Mouse (Mus musculus) CH12.LX (cell line): ENCODE results near the gene Ctsll3. TPM values are rescaled to one million over a fixed set of nuclear protein-coding genes. Genes with fewer than 3 reads are reported as not detected.

Experiments used
- DNase-seq: peaks from one replicate; pipeline ENCODE4 v3.0.0-alpha.2; 2013; ENCODE audit errors: extremely low read depth
- H3K27ac ChIP-seq: 2 replicates; pipeline ENCODE4 v1.5.1; 2012; ENCODE audit warnings: low read depth, mild to moderate bottlenecking, control low read depth, moderate library complexity; ENCODE audit not compliant: insufficient read depth
- H3K27me3 ChIP-seq: replicated peaks from 2 replicates; pipeline ENCODE3; 2012; ENCODE audit warnings: inconsistent platforms
- H3K36me3 ChIP-seq, 2 experiments: replicated peaks in 1 of 2; 2 replicates each; pipeline versions ENCODE3 to v1.6.1; 2012; ENCODE audit warnings: inconsistent platforms in 1 of 2, low read length in 1 of 2, mild to moderate bottlenecking in 1 of 2, mixed read lengths in 1 of 2, moderate library complexity in 1 of 2; ENCODE audit not compliant: control insufficient read depth in 1 of 2, insufficient read depth in 1 of 2
- H3K4me1 ChIP-seq, 2 experiments: 2 replicates each; pipeline ENCODE4 v1.6.1; 2012; ENCODE audit warnings: inconsistent platforms in 1 of 2, moderate library complexity in 1 of 2; ENCODE audit not compliant: insufficient read depth in 2 of 2, control insufficient read depth in 1 of 2
- H3K4me2 ChIP-seq: 2 replicates; pipeline ENCODE4 v1.6.1; 2012; ENCODE audit warnings: low read depth, mild to moderate bottlenecking, control low read depth; ENCODE audit not compliant: poor library complexity, insufficient read depth, severe bottlenecking
- H3K4me3 ChIP-seq, 3 experiments: fragments of 150-350 bp in 1 of 3; sonication (generic) in 1 of 3; replicated peaks in 1 of 3; 2 replicates each; pipeline versions ENCODE3 to v1.5.1; 2011 to 2012; ENCODE audit warnings: low read depth in 2 of 3, low read length in 2 of 3, mild to moderate bottlenecking in 2 of 3, moderate library complexity in 2 of 3, control low read depth in 1 of 3, improper control_type of control experiment in 1 of 3, inconsistent platforms in 1 of 3, mixed read lengths in 1 of 3; ENCODE audit not compliant: poor library complexity in 1 of 3
- H3K79me2 ChIP-seq: replicated peaks from 2 replicates; pipeline ENCODE4 v1.6.1; 2012; ENCODE audit warnings: mild to moderate bottlenecking, moderate library complexity; ENCODE audit not compliant: control insufficient read depth, poor library complexity, insufficient read depth, severe bottlenecking; ENCODE audit errors: extremely low read depth
- H3K9ac ChIP-seq: 2 replicates; pipeline ENCODE4 v1.6.1; 2012; ENCODE audit warnings: low read depth, mild to moderate bottlenecking, control low read depth, moderate library complexity; ENCODE audit not compliant: insufficient read depth
- H3K9me3 ChIP-seq: replicated peaks from 2 replicates; pipeline ENCODE3; 2012; ENCODE audit warnings: low read length, inconsistent platforms, mixed read lengths
- BHLHE40 ChIP-seq: IDR thresholded peaks from 2 replicates; pipeline ENCODE4 v1.6.1; 2011; ENCODE audit warnings: mild to moderate bottlenecking, low read depth, low read length, improper control_type of control experiment
- CHD1 ChIP-seq: IDR thresholded peaks from 2 replicates; pipeline ENCODE4 v1.6.1; 2012; ENCODE audit warnings: low read depth, low read length, improper control_type of control experiment, inconsistent platforms
- CTCF ChIP-seq, 2 experiments: IDR thresholded peaks in 1 of 2; conservative IDR thresholded peaks in 1 of 2; 2 replicates each; pipeline ENCODE4 v1.5.1; 2011 to 2012; ENCODE audit warnings: low read depth in 2 of 2, low read length in 2 of 2, improper control_type of control experiment in 1 of 2, inconsistent platforms in 1 of 2, mild to moderate bottlenecking in 1 of 2, moderate library complexity in 1 of 2
- ELF1 ChIP-seq: IDR thresholded peaks from 2 replicates; pipeline ENCODE4 v1.6.1; 2014; ENCODE audit warnings: low read depth, mild to moderate bottlenecking, inconsistent platforms, low read length, improper control_type of control experiment
- EP300 ChIP-seq: IDR thresholded peaks from 2 replicates; pipeline ENCODE4 v1.6.1; 2011; ENCODE audit warnings: low read length, improper control_type of control experiment
- HCFC1 ChIP-seq: IDR thresholded peaks from 2 replicates; pipeline ENCODE4 v1.6.1; 2012; ENCODE audit warnings: low read depth, mild to moderate bottlenecking, inconsistent platforms, low read length, improper control_type of control experiment
- JUND ChIP-seq: conservative IDR thresholded peaks from 2 replicates; pipeline ENCODE4 v1.6.1; 2011; ENCODE audit warnings: low read depth, low read length, improper control_type of control experiment
- KAT2A ChIP-seq: IDR thresholded peaks from 2 replicates; pipeline ENCODE4 v1.6.1; 2012; ENCODE audit warnings: low read length, improper control_type of control experiment, inconsistent platforms; ENCODE audit not compliant: insufficient replicate concordance
- MAFK ChIP-seq: IDR thresholded peaks from 2 replicates; pipeline ENCODE4 v1.6.1; 2011; ENCODE audit warnings: low read length, improper control_type of control experiment; ENCODE audit not compliant: insufficient replicate concordance
- MAZ ChIP-seq: IDR thresholded peaks from 2 replicates; pipeline ENCODE4 v1.6.1; 2012; ENCODE audit warnings: low read depth, mild to moderate bottlenecking, inconsistent platforms, low read length, improper control_type of control experiment, moderate library complexity
- MEF2A ChIP-seq: IDR thresholded peaks from 2 replicates; pipeline ENCODE4 v1.6.1; 2014; ENCODE audit warnings: low read depth, mild to moderate bottlenecking, inconsistent platforms, low read length, improper control_type of control experiment, borderline replicate concordance
- MXI1 ChIP-seq: IDR thresholded peaks from 2 replicates; pipeline ENCODE4 v1.6.1; 2011; ENCODE audit warnings: mild to moderate bottlenecking, low read depth, low read length, improper control_type of control experiment
- NELFE ChIP-seq: IDR thresholded peaks from 2 replicates; pipeline ENCODE4 v1.6.1; 2011; ENCODE audit warnings: low read depth, low read length, improper control_type of control experiment
- NRF1 ChIP-seq: IDR thresholded peaks from 2 replicates; pipeline ENCODE4 v1.6.1; 2014; ENCODE audit warnings: low read depth, mild to moderate bottlenecking, inconsistent platforms, low read length, improper control_type of control experiment, moderate library complexity
- PAX5 ChIP-seq: IDR thresholded peaks from 2 replicates; pipeline ENCODE4 v1.6.1; 2012; ENCODE audit warnings: low read length, inconsistent platforms, mixed read lengths
- RAD21 ChIP-seq: IDR thresholded peaks from 2 replicates; pipeline ENCODE4 v1.6.1; 2011; ENCODE audit warnings: low read depth, mild to moderate bottlenecking, low read length, improper control_type of control experiment, moderate library complexity
- SIN3A ChIP-seq: IDR thresholded peaks from 2 replicates; pipeline ENCODE4 v1.6.1; 2012; ENCODE audit warnings: low read length, improper control_type of control experiment, inconsistent platforms
- SMC3 ChIP-seq: IDR thresholded peaks from 2 replicates; pipeline ENCODE4 v1.6.1; 2011; ENCODE audit warnings: low read depth, low read length, improper control_type of control experiment
- TBP ChIP-seq: conservative IDR thresholded peaks from 2 replicates; pipeline ENCODE4 v1.6.1; 2011; ENCODE audit warnings: low read depth, low read length, improper control_type of control experiment
- TCF12 ChIP-seq: IDR thresholded peaks from 2 replicates; pipeline ENCODE4 v1.6.1; 2014; ENCODE audit warnings: low read depth, mild to moderate bottlenecking, inconsistent platforms, low read length, improper control_type of control experiment
- UBTF ChIP-seq: IDR thresholded peaks from 2 replicates; pipeline ENCODE4 v1.6.1; 2012; ENCODE audit warnings: low read depth, mild to moderate bottlenecking, inconsistent platforms, low read length, improper control_type of control experiment, moderate library complexity
- USF1 ChIP-seq: IDR thresholded peaks from 2 replicates; pipeline ENCODE4 v1.6.1; 2014; ENCODE audit warnings: low read depth, mild to moderate bottlenecking, inconsistent platforms, low read length, improper control_type of control experiment
- ZC3H11A ChIP-seq: IDR thresholded peaks from 2 replicates; pipeline ENCODE4 v1.6.1; 2012; ENCODE audit warnings: low read depth, mild to moderate bottlenecking, inconsistent platforms, low read length, improper control_type of control experiment
- ZKSCAN1 ChIP-seq: IDR thresholded peaks from 2 replicates; pipeline ENCODE4 v1.6.1; 2012; ENCODE audit warnings: low read depth, inconsistent platforms, low read length, improper control_type of control experiment, borderline replicate concordance
- dilution Hi-C: fragments of 300-500 bp; cut with MboI; formaldehyde crosslinking; loops from 2 replicates; pipeline ENCODE4 v1.14.3; 2020; ENCODE audit warnings: low sequenced_read_pairs; ENCODE audit not compliant: extremely low pct_unique_long_range_greater_than_20kb, extremely low pct_ligation_motif_present
- in situ Hi-C: fragments of 300-500 bp; cut with MboI; formaldehyde crosslinking; loops from 3 replicates; pipeline ENCODE4 v1.14.3; 2019; ENCODE audit warnings: low sequenced_read_pairs, low pct_ligation_motif_present, low pct_unique_long_range_greater_than_20kb, mixed read lengths
- polyA plus RNA-seq: library from polyadenylated mRNA; unstranded; fragments of >175 nt; gene quantifications from 2 replicates; pipeline ENCODE4 v1.2.1, GENCODE M21; 2012; ENCODE audit warnings: low read depth; ENCODE audit not compliant: insufficient read length
- total RNA-seq, 2 experiments: library from RNA; depleted of rRNA; stranded (reverse); fragments of 300-350 nt in 1 of 2; fragments of >200 nt in 1 of 2; gene quantifications; 2 replicates each; pipeline ENCODE4 v1.2.3; 2012 to 2014

Gene Ctsll3
- total and polyA plus RNA-seq, 3 experiments, result not detected

DNA sequence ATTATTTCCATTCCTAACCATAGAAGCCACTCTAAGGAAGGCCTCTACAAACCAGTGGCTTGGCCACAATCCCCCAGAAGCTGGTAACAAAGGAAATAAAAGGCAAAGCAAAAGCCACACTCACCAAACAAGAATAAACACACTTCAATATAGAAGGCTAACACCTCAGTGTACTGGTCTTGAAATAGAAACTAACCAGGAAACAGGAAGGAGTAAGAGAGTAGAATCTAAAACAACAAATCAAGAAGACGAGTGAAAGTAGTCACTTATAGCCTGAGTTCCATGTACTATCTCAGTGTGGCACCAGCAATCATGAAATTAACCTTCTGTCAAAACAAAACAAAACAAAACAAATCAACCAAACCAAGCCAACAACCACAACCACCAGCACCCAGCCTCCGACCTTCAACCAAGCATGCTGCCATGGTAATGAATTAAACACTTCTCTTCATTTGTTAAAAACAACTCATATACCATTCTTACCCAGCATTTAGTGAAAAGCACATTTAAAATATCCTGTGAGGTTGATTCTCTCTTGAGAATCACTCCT is 36.8 kb upstream of the Ctsll3 start:
- Histone ChIP-seq H3K27me3 (no peaks in the 10 kb centered on the region), H3K36me3 (no peaks in the 10 kb centered on the region), H3K9me3 (peaks cover 30% of the 10 kb centered on the region), H3K79me2 (no peaks in the 10 kb centered on the region), H3K9ac (no peak overlapping the region), H3K4me3 (no peak overlapping the region)
- in situ Hi-C loops (no loop called here), dilution Hi-C loops (no loop called here)
- DNase-seq, result no peak
- TF ChIP-seq ZKSCAN1 (no peak), MXI1 (no peak), CTCF (conservative IDR thresholded peaks at IDR 0.05 in 1 of 2, IDR thresholded peaks at IDR 0.05 in 1 of 2; ENCODE audit: low read depth in 2 of 2, low read length in 2 of 2) (no peak), TCF12 (no peak)
- TF ChIP-seq, all 38 proteins: peak for 0
- Histone ChIP-seq H3K27ac (no peak overlapping the region), H3K4me2 (no peak overlapping the region), H3K4me1 (no peaks in the 10 kb centered on the region)

DNA sequence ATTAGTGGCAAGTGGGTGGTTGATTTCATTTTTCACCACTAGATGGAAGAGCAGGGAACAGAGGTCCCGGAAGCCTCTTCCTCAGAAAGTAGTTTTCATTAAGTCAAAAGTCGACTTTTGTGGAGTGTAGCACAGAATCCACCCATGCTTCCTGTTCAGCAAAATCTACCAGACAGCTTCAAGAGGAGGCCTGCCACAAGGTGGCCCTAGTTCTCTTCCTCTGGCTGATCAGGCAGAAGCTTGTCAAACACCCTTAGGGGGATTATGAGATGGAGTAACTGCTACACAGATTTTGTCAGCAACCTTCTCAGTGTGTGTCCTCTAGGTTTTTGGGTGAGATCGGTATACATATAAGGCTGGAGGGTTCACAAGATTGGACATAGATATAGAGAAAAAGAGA is 23.4 kb upstream of the Ctsll3 start:
- Histone ChIP-seq H3K27ac (no peak overlapping the region), H3K79me2 (no peaks in the 10 kb centered on the region), H3K27me3 (no peaks in the 10 kb centered on the region), H3K9me3 (peaks cover 22% of the 10 kb centered on the region), H3K4me3 (no peak overlapping the region), H3K4me2 (no peak overlapping the region), H3K4me1 (no peaks in the 10 kb centered on the region), H3K9ac (no peak overlapping the region), H3K36me3 (no peaks in the 10 kb centered on the region)
- DNase-seq, result no peak
- TF ChIP-seq SIN3A, result no peak
- no peak for TF ChIP-seq NELFE
- TF ChIP-seq BHLHE40, result no peak
- TF ChIP-seq EP300, result no peak
- no peak for TF ChIP-seq SMC3
- no peak for TF ChIP-seq NRF1
- no peak for TF ChIP-seq UBTF
- TF ChIP-seq ZKSCAN1, result no peak
- no peak for TF ChIP-seq KAT2A
- no peak for TF ChIP-seq CTCF (conservative IDR thresholded peaks at IDR 0.05 in 1 of 2, IDR thresholded peaks at IDR 0.05 in 1 of 2; ENCODE audit: low read depth in 2 of 2, low read length in 2 of 2)
- TF ChIP-seq ELF1, result no peak
- in situ Hi-C loops (no loop called here), dilution Hi-C loops (no loop called here)

DNA sequence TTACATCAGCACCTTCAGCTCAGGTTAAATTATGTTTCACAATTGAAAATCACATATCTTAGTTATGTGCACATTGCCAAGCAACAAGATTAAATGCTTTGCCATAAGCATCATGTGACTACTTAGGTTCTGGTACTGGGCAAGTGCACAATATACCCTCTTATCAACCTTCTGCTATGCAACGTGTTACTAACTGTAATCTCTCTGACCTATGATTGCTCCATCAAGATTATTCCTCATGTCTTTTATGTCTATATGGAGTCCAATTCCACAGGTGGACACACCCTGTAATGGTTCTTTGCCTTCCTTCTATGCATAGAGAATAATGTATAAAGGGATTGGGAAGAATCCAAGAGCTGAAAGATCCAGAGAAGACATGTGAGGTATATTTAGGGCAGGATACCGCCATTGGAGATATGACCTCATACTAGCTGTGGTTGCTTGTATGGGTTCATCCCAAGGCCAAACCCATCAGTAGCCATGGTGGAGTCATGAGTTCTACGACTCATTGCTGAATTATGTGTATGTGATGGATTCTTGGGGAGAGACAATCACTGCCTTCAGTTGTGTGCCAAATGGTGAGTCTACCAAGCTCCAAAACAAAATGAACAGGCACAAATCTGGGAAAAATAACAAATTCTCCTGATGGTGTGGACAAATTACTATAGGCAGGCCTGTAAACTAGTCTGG is 18.0 kb upstream of the Ctsll3 start:
- in situ Hi-C loops, result no loop called here
- no peak for TF ChIP-seq TBP
- no peak for TF ChIP-seq TCF12
- TF ChIP-seq NRF1, result no peak
- no peak for TF ChIP-seq CTCF (conservative IDR thresholded peaks at IDR 0.05 in 1 of 2, IDR thresholded peaks at IDR 0.05 in 1 of 2; ENCODE audit: low read depth in 2 of 2, low read length in 2 of 2)
- TF ChIP-seq UBTF, result no peak
- TF ChIP-seq HCFC1, result no peak
- no peak for TF ChIP-seq SMC3
- no peak for TF ChIP-seq RAD21
- no peak for TF ChIP-seq CHD1
- no peak for TF ChIP-seq MAFK
- TF ChIP-seq MAZ, result no peak
- TF ChIP-seq JUND, result no peak
- no peak for TF ChIP-seq ZKSCAN1
- TF ChIP-seq SIN3A, result no peak
- TF ChIP-seq USF1, result no peak
- no peak for TF ChIP-seq MXI1
- TF ChIP-seq PAX5, result no peak
- TF ChIP-seq MEF2A, result no peak
- TF ChIP-seq ZC3H11A, result no peak

More for the DNA sequence above, 18.0 kb upstream of the Ctsll3 start:
- Histone ChIP-seq H3K79me2 (no peaks in the 10 kb centered on the region), H3K9ac (no peak overlapping the region), H3K9me3 (peaks cover 33% of the 10 kb centered on the region), H3K27ac (no peak overlapping the region), H3K4me1 (no peaks in the 10 kb centered on the region), H3K4me2 (no peak overlapping the region), H3K27me3 (no peaks in the 10 kb centered on the region), H3K36me3 (no peaks in the 10 kb centered on the region), H3K4me3 (no peak overlapping the region)
- no peak for DNase-seq
- dilution Hi-C loops, result no loop called here
